Mouse (Mus musculus): Measurements from ENCODE around the gene Hddc3. TPM values are rescaled to one million over a fixed set of nuclear protein-coding genes. Genes with fewer than 3 reads are reported as not detected.
A peak's percentile ranks its signal among the peaks of the same experiment; 100 is the strongest.

Hddc3 gene
- polyA plus RNA-seq, 1 experiment: 24.9 TPM

- no peak for DNase-seq
- Histone ChIP-seq H3K36me3 (ENCODE audit: control insufficient read depth, insufficient read depth, low read length) (peaks cover 52% of the 10 kb centered on the region), H3K4me1 (replicated peaks; ENCODE audit: control insufficient read depth, insufficient read depth, low read length) (peaks cover 3% of the 10 kb centered on the region), H3K27me3 (ENCODE audit: control insufficient read depth, insufficient read depth, low read length) (no peaks in the 10 kb centered on the region), H3K27ac (ENCODE audit: control insufficient read depth, insufficient read depth, low read length) (no peak overlapping the region), H3K4me3 (ENCODE audit: control insufficient read depth, insufficient read depth, low read length) (no peak overlapping the region)
- TF ChIP-seq CTCF (IDR thresholded peaks at IDR 0.05; ENCODE audit: borderline replicate concordance, control insufficient read depth, extremely low read depth, insufficient read depth, low read length, poor library complexity) (no peak), POLR2A (IDR thresholded peaks at IDR 0.05; ENCODE audit: control insufficient read depth, extremely low read depth, insufficient read depth, low read length, poor library complexity) (no peak)
- WGBS: 99% methylated on average over 19 of the region's 19 CpGs
These were observed 16.8 kb upstream of the Hddc3 start for GRCm38 (mm10) chr7:80326076-80326475.

- WGBS: 98% methylated on average over 8 of the region's 8 CpGs
These were observed 12.6 kb upstream of the Hddc3 start for GRCm38 (mm10) chr7:80330278-80330677.

GRCm38 (mm10) chr7:80331433-80331832, 11.5 kb upstream of the Hddc3 start:
- Histone ChIP-seq H3K27me3 (ENCODE audit: control insufficient read depth, insufficient read depth, low read length) (no peaks in the 10 kb centered on the region), H3K36me3 (ENCODE audit: control insufficient read depth, insufficient read depth, low read length) (peaks cover 88% of the 10 kb centered on the region), H3K4me3 (ENCODE audit: control insufficient read depth, insufficient read depth, low read length) (no peak overlapping the region), H3K4me1 (replicated peaks; ENCODE audit: control insufficient read depth, insufficient read depth, low read length) (no peaks in the 10 kb centered on the region), H3K27ac (ENCODE audit: control insufficient read depth, insufficient read depth, low read length) (no peak overlapping the region)
- TF ChIP-seq POLR2A (IDR thresholded peaks at IDR 0.05; ENCODE audit: control insufficient read depth, extremely low read depth, insufficient read depth, low read length, poor library complexity) (no peak), CTCF (IDR thresholded peaks at IDR 0.05; ENCODE audit: borderline replicate concordance, control insufficient read depth, extremely low read depth, insufficient read depth, low read length, poor library complexity) (no peak)
- WGBS: 97% methylated on average over 19 of the region's 19 CpGs
- no peak for DNase-seq

More at GRCm38 (mm10) chr7:80330278-80330677, 12.6 kb upstream of the Hddc3 start:
- Histone ChIP-seq H3K27ac (ENCODE audit: control insufficient read depth, insufficient read depth, low read length) (no peak overlapping the region), H3K27me3 (ENCODE audit: control insufficient read depth, insufficient read depth, low read length) (no peaks in the 10 kb centered on the region), H3K4me3 (ENCODE audit: control insufficient read depth, insufficient read depth, low read length) (no peak overlapping the region), H3K36me3 (ENCODE audit: control insufficient read depth, insufficient read depth, low read length) (peaks cover 89% of the 10 kb centered on the region), H3K4me1 (replicated peaks; ENCODE audit: control insufficient read depth, insufficient read depth, low read length) (no peaks in the 10 kb centered on the region)
- TF ChIP-seq CTCF (IDR thresholded peaks at IDR 0.05; ENCODE audit: borderline replicate concordance, control insufficient read depth, extremely low read depth, insufficient read depth, low read length, poor library complexity) (no peak), POLR2A (IDR thresholded peaks at IDR 0.05; ENCODE audit: control insufficient read depth, extremely low read depth, insufficient read depth, low read length, poor library complexity) (no peak)
- DNase-seq: no peak

GRCm38 (mm10) chr7:80334848-80335247, 8.1 kb upstream of the Hddc3 start:
- H3K36me3 ChIP-seq (ENCODE audit: control insufficient read depth, insufficient read depth, low read length): peaks cover 67% of the 10 kb centered on the region
- 97% methylated on average over 4 of the region's 4 CpGs for WGBS
- no peak for DNase-seq
- H3K27me3 ChIP-seq (ENCODE audit: control insufficient read depth, insufficient read depth, low read length): no peaks in the 10 kb centered on the region
- H3K27ac ChIP-seq (ENCODE audit: control insufficient read depth, insufficient read depth, low read length): no peak overlapping the region
- H3K4me3 ChIP-seq (ENCODE audit: control insufficient read depth, insufficient read depth, low read length): no peak overlapping the region
- TF ChIP-seq CTCF (IDR thresholded peaks at IDR 0.05; ENCODE audit: borderline replicate concordance, control insufficient read depth, extremely low read depth, insufficient read depth, low read length, poor library complexity) (no peak), POLR2A (IDR thresholded peaks at IDR 0.05; ENCODE audit: control insufficient read depth, extremely low read depth, insufficient read depth, low read length, poor library complexity) (no peak)
- peaks cover 8% of the 10 kb centered on the region for H3K4me1 ChIP-seq (replicated peaks; ENCODE audit: control insufficient read depth, insufficient read depth, low read length)

- TF ChIP-seq POLR2A (IDR thresholded peaks at IDR 0.05; ENCODE audit: control insufficient read depth, extremely low read depth, insufficient read depth, low read length, poor library complexity) (no peak), CTCF (IDR thresholded peaks at IDR 0.05; ENCODE audit: borderline replicate concordance, control insufficient read depth, extremely low read depth, insufficient read depth, low read length, poor library complexity) (no peak)
- 90% methylated on average over 3 of the region's 3 CpGs for WGBS
- DNase-seq: no peak
These were observed 6.0 kb upstream of the Hddc3 start for GRCm38 (mm10) chr7:80336932-80337331.

GRCm38 (mm10) chr7:80339371-80339770, 3.5 kb upstream of the Hddc3 start:
- Histone ChIP-seq H3K27me3 (ENCODE audit: control insufficient read depth, insufficient read depth, low read length) (no peaks in the 10 kb centered on the region), H3K4me1 (replicated peaks; ENCODE audit: control insufficient read depth, insufficient read depth, low read length) (peaks cover 19% of the 10 kb centered on the region), H3K27ac (ENCODE audit: control insufficient read depth, insufficient read depth, low read length) (peak overlapping the region; percentile 2; the same call in 1 of the 2 replicates), H3K36me3 (ENCODE audit: control insufficient read depth, insufficient read depth, low read length) (peaks cover 23% of the 10 kb centered on the region), H3K4me3 (ENCODE audit: control insufficient read depth, insufficient read depth, low read length) (peak overlapping the region; percentile 76)
- peak; percentile 33 for DNase-seq
- 6% methylated on average over 17 of the region's 17 CpGs for WGBS
- no peak for TF ChIP-seq POLR2A (IDR thresholded peaks at IDR 0.05; ENCODE audit: control insufficient read depth, extremely low read depth, insufficient read depth, low read length, poor library complexity)
- no peak for TF ChIP-seq CTCF (IDR thresholded peaks at IDR 0.05; ENCODE audit: borderline replicate concordance, control insufficient read depth, extremely low read depth, insufficient read depth, low read length, poor library complexity)

More at GRCm38 (mm10) chr7:80336932-80337331, 6.0 kb upstream of the Hddc3 start:
- H3K27me3 ChIP-seq (ENCODE audit: control insufficient read depth, insufficient read depth, low read length): no peaks in the 10 kb centered on the region
- H3K27ac ChIP-seq (ENCODE audit: control insufficient read depth, insufficient read depth, low read length): no peak overlapping the region
- peaks cover 14% of the 10 kb centered on the region for H3K4me1 ChIP-seq (replicated peaks; ENCODE audit: control insufficient read depth, insufficient read depth, low read length)
- H3K4me3 ChIP-seq (ENCODE audit: control insufficient read depth, insufficient read depth, low read length): no peak overlapping the region
- peaks cover 46% of the 10 kb centered on the region for H3K36me3 ChIP-seq (ENCODE audit: control insufficient read depth, insufficient read depth, low read length)

Data from thymus, adult 2 months (tissue).